Mouse (Mus musculus): ENCODE measurements around the gene Ddx27. TPM values are rescaled to one million over a fixed set of nuclear protein-coding genes. Genes with fewer than 3 reads are reported as not detected.

Gene Ddx27
- polyA plus RNA-seq, 1 experiment from 2014 or later: 48.0 TPM

DNA sequence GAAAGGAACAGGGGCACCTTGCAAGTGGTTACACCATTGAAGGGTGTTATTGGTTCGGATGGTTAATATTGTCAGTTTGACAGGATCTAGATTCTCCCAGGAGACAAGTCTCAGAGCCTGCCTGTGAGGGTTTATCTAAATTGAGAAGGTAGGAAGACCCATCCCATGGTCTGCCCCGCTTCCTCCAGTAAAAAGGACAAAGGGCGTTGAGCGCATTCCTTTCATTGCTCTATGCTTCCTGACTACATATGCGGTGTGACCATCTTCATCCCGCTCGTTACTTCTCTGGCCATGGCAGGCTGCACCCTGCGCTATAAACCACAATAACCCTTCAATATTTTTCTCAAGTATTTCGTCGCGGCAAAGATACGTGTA, 56.3 kb downstream of the Ddx27 start:
- Histone ChIP-seq H3K27me3 (ENCODE audit: control insufficient read depth, insufficient read depth, low read length) (no peaks in the 10 kb centered on the region), H3K4me2 (ENCODE audit: low read depth) (peak overlapping the region; percentile 62), H3K4me3 (ENCODE audit: low read depth, low read length) (peak overlapping the region; percentile 37), H3K27ac (ENCODE audit: low read depth, low read length) (peak overlapping the region; percentile 67; the same call in 1 of the 2 replicates), H3K9me3 (ENCODE audit: control insufficient read depth, low read length) (no peaks in the 10 kb centered on the region), H3K36me3 (ENCODE audit: control insufficient read depth, insufficient read depth, low read length) (no peaks in the 10 kb centered on the region), H3K4me1 (ENCODE audit: control insufficient read depth, insufficient read depth, low read length) (no peaks in the 10 kb centered on the region), H3K9ac (ENCODE audit: low read length) (peak overlapping the region; percentile 20)
- DNase-seq (ENCODE audit: low spot score): no peak
- WGBS: 23% methylated on average over 12 of the region's 12 CpGs
- 0 out of 2 replicates have a peak, but pooled peaks have one; percentile 3 for ATAC-seq (ENCODE audit: insufficient read depth, low FRiP score, low TSS enrichment)

DNA sequence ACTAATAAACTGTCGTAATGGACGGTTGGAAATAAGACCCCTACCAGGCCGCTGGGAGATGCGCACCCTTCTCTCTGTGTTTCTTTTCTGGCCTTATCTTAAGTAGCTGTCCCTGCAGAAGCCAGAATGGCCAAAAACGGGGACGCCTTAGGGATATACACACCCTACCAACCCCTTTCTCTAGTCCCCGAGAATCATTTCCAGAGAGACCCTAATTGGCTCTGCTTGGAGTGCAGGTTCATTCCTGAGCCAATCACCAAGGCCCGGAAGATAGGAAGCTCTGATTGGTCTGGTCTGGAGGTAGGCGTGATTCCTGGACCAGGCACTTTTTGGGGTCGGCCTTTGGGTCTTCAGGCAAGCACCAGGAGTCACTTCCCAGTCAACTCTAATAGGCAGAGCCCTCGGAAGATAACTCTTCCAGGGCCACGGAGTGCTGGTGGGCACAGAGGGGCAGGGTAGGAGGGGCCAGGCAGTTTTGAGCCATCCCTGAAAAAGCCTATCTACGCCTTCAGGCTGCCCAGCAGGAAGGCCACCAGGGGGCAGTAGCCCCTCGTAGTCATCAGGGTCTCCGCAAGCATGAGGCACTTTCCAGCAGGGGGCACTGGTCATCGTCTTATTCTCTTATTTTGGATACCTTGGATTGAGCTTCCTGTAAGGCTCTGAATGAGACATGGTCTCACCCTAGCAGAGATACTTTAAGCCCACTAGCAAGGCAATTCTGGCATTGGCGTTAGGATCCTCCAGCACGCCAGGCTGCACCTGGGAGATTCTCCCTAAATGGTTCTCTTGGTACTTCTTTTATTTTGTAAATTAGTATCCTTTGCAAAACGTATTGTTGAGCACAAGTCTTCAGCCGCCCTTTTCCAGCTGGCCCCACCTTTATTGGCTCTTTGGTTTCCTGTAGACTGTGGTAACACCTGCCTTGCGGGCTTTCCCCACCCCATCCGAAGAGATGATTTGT, 56.9 kb downstream of the Ddx27 start:
- peak; percentile 95 for DNase-seq (ENCODE audit: low spot score)
- WGBS: 8% methylated on average over 22 of the region's 22 CpGs
- H3K9ac ChIP-seq (ENCODE audit: low read length): peak overlapping the region; percentile 29
- H3K4me1 ChIP-seq (ENCODE audit: control insufficient read depth, insufficient read depth, low read length): no peaks in the 10 kb centered on the region
- H3K4me2 ChIP-seq (ENCODE audit: low read depth): peak overlapping the region; percentile 62
- H3K27ac ChIP-seq (ENCODE audit: low read depth, low read length): peak overlapping the region; percentile 67; the same call in 1 of the 2 replicates
- H3K4me3 ChIP-seq (ENCODE audit: low read depth, low read length): peak overlapping the region; percentile 37
- H3K27me3 ChIP-seq (ENCODE audit: control insufficient read depth, insufficient read depth, low read length): no peaks in the 10 kb centered on the region
- H3K9me3 ChIP-seq (ENCODE audit: control insufficient read depth, low read length): no peaks in the 10 kb centered on the region
- H3K36me3 ChIP-seq (ENCODE audit: control insufficient read depth, insufficient read depth, low read length): no peaks in the 10 kb centered on the region
- peak; percentile 95 for ATAC-seq (ENCODE audit: insufficient read depth, low FRiP score, low TSS enrichment)

GRCm38 (mm10) chr2:167074587-167074986, 59.6 kb downstream of the Ddx27 start:
- no peaks in the 10 kb centered on the region for H3K9me3 ChIP-seq (ENCODE audit: control insufficient read depth, low read length)
- peaks cover 5% of the 10 kb centered on the region; the same call in 1 of the 2 replicates for H3K4me1 ChIP-seq (ENCODE audit: control insufficient read depth, insufficient read depth, low read length)
- no peaks in the 10 kb centered on the region for H3K27me3 ChIP-seq (ENCODE audit: control insufficient read depth, insufficient read depth, low read length)
- H3K36me3 ChIP-seq (ENCODE audit: control insufficient read depth, insufficient read depth, low read length): no peaks in the 10 kb centered on the region
- 93% methylated on average over 5 of the region's 5 CpGs for WGBS
- no peak overlapping the region for H3K4me3 ChIP-seq (ENCODE audit: low read depth, low read length)
- ATAC-seq (ENCODE audit: insufficient read depth, low FRiP score, low TSS enrichment): no peak
- H3K4me2 ChIP-seq (ENCODE audit: low read depth): no peak overlapping the region
- peak; percentile 3 for DNase-seq (ENCODE audit: low spot score)
- no peak overlapping the region for H3K27ac ChIP-seq (ENCODE audit: low read depth, low read length)
- H3K9ac ChIP-seq (ENCODE audit: low read length): no peak overlapping the region

DNA sequence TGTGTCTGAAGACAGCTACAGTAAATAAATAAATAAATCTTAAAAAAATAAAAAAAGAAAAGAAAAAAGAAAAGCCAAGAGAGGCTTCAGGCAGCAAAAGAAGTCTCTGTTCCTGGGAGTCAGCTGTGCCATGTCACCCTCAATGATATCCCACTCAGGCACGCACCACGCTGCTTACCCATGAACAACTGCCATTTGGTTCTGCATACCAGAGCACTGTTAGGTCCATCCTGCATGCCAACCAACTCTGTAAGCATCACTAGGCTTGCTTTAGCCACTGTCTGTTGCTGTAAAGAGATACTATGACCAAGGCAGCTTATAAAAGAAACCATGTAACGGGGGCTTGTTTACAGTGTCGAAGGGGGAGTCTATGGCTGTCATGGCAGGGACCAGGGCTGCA, 61.4 kb downstream of the Ddx27 start:
- Histone ChIP-seq H3K9ac (ENCODE audit: low read length) (no peak overlapping the region), H3K27ac (ENCODE audit: low read depth, low read length) (no peak overlapping the region), H3K36me3 (ENCODE audit: control insufficient read depth, insufficient read depth, low read length) (no peaks in the 10 kb centered on the region), H3K4me3 (ENCODE audit: low read depth, low read length) (no peak overlapping the region), H3K4me2 (ENCODE audit: low read depth) (no peak overlapping the region), H3K27me3 (ENCODE audit: control insufficient read depth, insufficient read depth, low read length) (no peaks in the 10 kb centered on the region), H3K9me3 (ENCODE audit: control insufficient read depth, low read length) (no peaks in the 10 kb centered on the region), H3K4me1 (ENCODE audit: control insufficient read depth, insufficient read depth, low read length) (peaks cover 5% of the 10 kb centered on the region; the same call in 1 of the 2 replicates)
- DNase-seq (ENCODE audit: low spot score) (no peak), ATAC-seq (ENCODE audit: insufficient read depth, low FRiP score, low TSS enrichment) (no peak)
- WGBS: 92% methylated on average over 4 of the region's 4 CpGs

DNA sequence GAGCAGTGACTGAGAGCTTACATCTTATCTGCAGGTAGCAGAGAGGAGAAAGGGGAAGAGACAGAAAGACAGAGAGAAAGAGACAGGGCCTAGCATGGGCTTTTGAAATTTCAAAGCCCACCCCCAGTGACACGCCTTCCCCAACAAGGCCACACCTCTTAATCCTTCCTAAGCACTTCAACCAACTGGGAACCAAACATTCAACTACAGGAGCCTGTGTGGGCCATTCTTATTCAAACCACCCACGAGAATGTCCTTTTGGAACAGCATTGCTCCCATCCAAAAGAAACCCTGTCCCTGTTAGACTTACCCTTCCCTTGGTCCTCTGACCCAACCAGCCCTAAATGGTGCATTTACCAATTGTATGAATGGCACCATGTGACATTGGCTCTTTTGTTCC, 61.8 kb downstream of the Ddx27 start:
- Histone ChIP-seq H3K4me1 (ENCODE audit: control insufficient read depth, insufficient read depth, low read length) (peaks cover 5% of the 10 kb centered on the region), H3K9me3 (ENCODE audit: control insufficient read depth, low read length) (no peaks in the 10 kb centered on the region), H3K4me2 (ENCODE audit: low read depth) (no peak overlapping the region), H3K27me3 (ENCODE audit: control insufficient read depth, insufficient read depth, low read length) (no peaks in the 10 kb centered on the region), H3K27ac (ENCODE audit: low read depth, low read length) (no peak overlapping the region), H3K9ac (ENCODE audit: low read length) (no peak overlapping the region), H3K36me3 (ENCODE audit: control insufficient read depth, insufficient read depth, low read length) (no peaks in the 10 kb centered on the region), H3K4me3 (ENCODE audit: low read depth, low read length) (no peak overlapping the region)
- WGBS: 56% methylated on average over 2 of the region's 2 CpGs
- DNase-seq (ENCODE audit: low spot score) (no peak), ATAC-seq (ENCODE audit: insufficient read depth, low FRiP score, low TSS enrichment) (no peak)

- Histone ChIP-seq H3K27ac (ENCODE audit: low read depth, low read length) (no peak overlapping the region), H3K4me3 (ENCODE audit: low read depth, low read length) (no peak overlapping the region), H3K36me3 (ENCODE audit: control insufficient read depth, insufficient read depth, low read length) (no peaks in the 10 kb centered on the region), H3K4me1 (ENCODE audit: control insufficient read depth, insufficient read depth, low read length) (peaks cover 5% of the 10 kb centered on the region), H3K9ac (ENCODE audit: low read length) (no peak overlapping the region), H3K4me2 (ENCODE audit: low read depth) (no peak overlapping the region), H3K27me3 (ENCODE audit: control insufficient read depth, insufficient read depth, low read length) (no peaks in the 10 kb centered on the region), H3K9me3 (ENCODE audit: control insufficient read depth, low read length) (no peaks in the 10 kb centered on the region)
- WGBS: 80% methylated on average over 11 of the region's 11 CpGs
- DNase-seq (ENCODE audit: low spot score) (no peak), ATAC-seq (ENCODE audit: insufficient read depth, low FRiP score, low TSS enrichment) (no peak)
These were observed 62.4 kb downstream of the Ddx27 start for GRCm38 (mm10) chr2:167077199-167077962.

DNA sequence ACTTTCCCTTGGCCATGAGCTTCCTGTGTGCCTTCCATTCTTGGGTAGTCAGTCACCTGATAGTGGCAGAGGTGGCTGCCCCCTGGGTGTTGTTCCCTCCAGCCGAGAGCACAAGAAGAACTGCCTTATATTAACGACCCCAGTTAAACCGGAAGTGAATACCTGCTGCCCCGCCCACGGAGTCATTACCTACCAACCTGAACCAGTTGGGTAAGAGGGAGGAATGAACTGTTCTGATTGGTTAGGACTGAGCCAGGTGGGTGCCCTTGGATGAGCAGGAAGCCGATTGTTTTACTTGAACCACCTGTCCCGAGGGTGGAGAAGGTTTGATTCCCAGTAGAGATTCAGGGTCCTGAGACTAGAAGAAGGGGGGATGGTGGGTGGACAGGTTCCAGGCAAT, 63.5 kb downstream of the Ddx27 start:
- Histone ChIP-seq H3K9me3 (ENCODE audit: control insufficient read depth, low read length) (no peaks in the 10 kb centered on the region), H3K27ac (ENCODE audit: low read depth, low read length) (no peak overlapping the region), H3K9ac (ENCODE audit: low read length) (no peak overlapping the region), H3K4me1 (ENCODE audit: control insufficient read depth, insufficient read depth, low read length) (peaks cover 5% of the 10 kb centered on the region), H3K27me3 (ENCODE audit: control insufficient read depth, insufficient read depth, low read length) (no peaks in the 10 kb centered on the region), H3K4me3 (ENCODE audit: low read depth, low read length) (no peak overlapping the region), H3K36me3 (ENCODE audit: control insufficient read depth, insufficient read depth, low read length) (no peaks in the 10 kb centered on the region), H3K4me2 (ENCODE audit: low read depth) (no peak overlapping the region)
- no peak for DNase-seq (ENCODE audit: low spot score)
- WGBS: 42% methylated on average over 7 of the region's 7 CpGs
- ATAC-seq (ENCODE audit: insufficient read depth, low FRiP score, low TSS enrichment): no peak

- H3K9me3 ChIP-seq (ENCODE audit: control insufficient read depth, low read length): no peaks in the 10 kb centered on the region
- no peak overlapping the region for H3K9ac ChIP-seq (ENCODE audit: low read length)
- H3K4me3 ChIP-seq (ENCODE audit: low read depth, low read length): no peak overlapping the region
- no peak overlapping the region for H3K4me2 ChIP-seq (ENCODE audit: low read depth)
- peaks cover 5% of the 10 kb centered on the region for H3K4me1 ChIP-seq (ENCODE audit: control insufficient read depth, insufficient read depth, low read length)
- ATAC-seq (ENCODE audit: insufficient read depth, low FRiP score, low TSS enrichment) (no peak), DNase-seq (ENCODE audit: low spot score) (no peak)
- H3K36me3 ChIP-seq (ENCODE audit: control insufficient read depth, insufficient read depth, low read length): no peaks in the 10 kb centered on the region
- 0 out of 2 replicates have a peak overlapping the region, but pooled peaks have one; percentile 10 for H3K27ac ChIP-seq (ENCODE audit: low read depth, low read length)
- 48% methylated on average over 9 of the region's 9 CpGs for WGBS
- no peaks in the 10 kb centered on the region for H3K27me3 ChIP-seq (ENCODE audit: control insufficient read depth, insufficient read depth, low read length)
These were observed 64.0 kb downstream of the Ddx27 start for GRCm38 (mm10) chr2:167078931-167079495.

Measured in neural tube, embryonic 11.5 days (tissue).